Mouse (Mus musculus) embryonic fibroblast, embryonic 13.5 days (primary cell): ENCODE measurements at regions not wholly inside any gene's neighbourhood (a gene's known extent, or its start where the extent isn't known, plus 50 kb on each side); places are given as distances from the start of the nearest gene placed in this dataset.

ENCODE experiments used
- CTCF ChIP-seq: IDR thresholded peaks from 2 replicates; pipeline ENCODE4 v1.5.1; 2011; ENCODE audit warnings: mild to moderate bottlenecking, control low read depth, low read length, moderate library complexity, borderline replicate concordance; ENCODE audit not compliant: insufficient read depth
- POLR2A ChIP-seq: IDR thresholded peaks from 2 replicates; pipeline ENCODE4 v1.6.1; 2011; ENCODE audit warnings: low read depth, mild to moderate bottlenecking, control low read depth, low read length, moderate library complexity

DNA sequence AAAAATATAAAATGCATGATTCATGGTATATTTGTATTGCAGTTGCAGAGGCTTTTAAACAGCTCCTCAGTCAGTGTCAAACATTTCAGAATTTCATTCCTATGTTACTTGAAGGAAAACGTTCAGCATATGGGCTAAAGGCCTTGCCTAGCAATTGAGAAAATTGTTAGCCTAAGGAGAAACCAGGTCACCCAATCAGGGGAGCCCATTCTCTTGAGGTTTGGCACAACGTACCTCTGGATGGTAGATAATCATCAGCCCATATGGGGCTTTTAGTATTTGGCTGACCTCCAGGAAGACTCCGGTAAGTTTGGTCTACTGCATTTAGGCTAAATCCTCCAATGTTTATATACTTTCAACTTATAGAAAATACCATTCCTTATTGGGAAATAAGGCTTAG, 168.7 kb upstream of the Pdcd1 start:
- TF ChIP-seq CTCF (no peak), POLR2A (no peak)
